Mouse (Mus musculus) layer of hippocampus, adult 8-10 months (tissue): ENCODE results near the gene Casp9. TPM values are rescaled to one million over a fixed set of nuclear protein-coding genes. Genes with fewer than 3 reads are reported as not detected.

Experiments
- DNase-seq, 2 experiments: peaks; one replicate each; pipeline ENCODE4 v3.0.0; 2022; ENCODE audit warnings: low spot score in 2 of 2
- total RNA-seq, 4 experiments: library from RNA; stranded (reverse); gene quantifications; 2 replicates each; pipeline ENCODE4 v1.2.4; 2022

Casp9 gene
- total RNA-seq, 4 experiments from 2014 or later: 22.6 to 26.0 (median 25.6) TPM

- DNase-seq: no peak
Observed at GRCm38 (mm10) chr4:141862867-141863266, 69.5 kb downstream of the Casp9 start.

GRCm38 (mm10) chr4:141863726-141864280, 70.4 kb downstream of the Casp9 start:
- no peak for DNase-seq

DNA sequence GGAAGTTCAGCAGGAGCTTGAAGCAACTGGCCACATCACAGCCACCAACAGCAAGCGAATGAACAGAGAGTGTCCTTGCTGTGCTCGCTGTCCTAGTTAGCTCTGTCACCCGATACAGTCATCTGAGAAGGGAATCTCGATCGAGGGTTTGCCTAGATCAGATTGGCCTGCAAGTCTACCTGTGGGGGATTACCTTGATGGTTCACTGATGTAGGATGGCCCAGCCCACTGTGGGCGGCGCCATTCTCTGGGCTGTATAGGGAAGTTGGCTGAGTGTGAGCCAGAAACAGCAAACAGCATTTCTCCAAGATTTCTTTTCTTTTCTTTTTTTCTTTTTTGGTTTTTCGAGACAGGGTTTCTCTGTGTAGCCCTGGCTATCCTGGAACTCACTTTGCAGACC, 71.1 kb downstream of the Casp9 start:
- DNase-seq: no peak

DNA sequence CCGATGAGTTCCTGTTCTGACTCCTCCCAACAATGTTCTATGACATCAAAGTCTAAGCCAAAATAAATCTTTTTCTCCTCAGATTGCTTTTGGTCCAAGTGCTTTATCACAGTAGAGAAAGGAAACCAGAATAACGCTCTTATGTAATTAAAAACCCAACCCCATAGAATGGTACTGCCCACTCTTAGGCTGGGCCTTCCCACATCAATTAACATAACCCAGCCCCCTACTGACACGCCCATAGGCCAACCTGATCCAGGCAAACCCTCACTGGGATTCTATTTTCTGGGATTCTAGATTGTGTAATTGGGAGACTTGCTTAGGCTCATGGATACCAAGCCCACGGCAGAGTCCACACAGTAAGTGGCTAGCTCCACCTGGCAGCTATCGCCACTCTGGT, 71.6 kb downstream of the Casp9 start:
- DNase-seq: no peak

Other genes starting within 250 kb of the Casp9 start
- 1 to 10 TPM in 2 of 4 experiments, under 1 TPM in 2; 0.39 to 4.4 (median 1.9) TPM for gene Fblim1, start 187.5 kb upstream of the Casp9 start, total RNA-seq
- under 1 TPM; 0.47 to 0.87 (median 0.54) TPM for gene Tmem82, start 175.0 kb upstream of the Casp9 start, total RNA-seq
- gene Slc25a34, start 169.8 kb upstream of the Casp9 start, total RNA-seq: 1 to 10 TPM; 2.9 to 4.5 (median 3.8) TPM
- gene Plekhm2, start 128.7 kb upstream of the Casp9 start, total RNA-seq: 10 to 100 TPM; 89.6 to 98.5 (median 95.2) TPM
- gene Rsc1a1, start 108.0 kb upstream of the Casp9 start, total RNA-seq: under 1 TPM in 2 of 4 experiments, not detected in 2; 0.43 to 0.47 TPM
- gene Ddi2, start 70.2 kb upstream of the Casp9 start, total RNA-seq: 10 to 100 TPM; 43.0 to 50.3 (median 46.2) TPM
- gene Agmat, start 46.9 kb upstream of the Casp9 start, total RNA-seq: not detected
- 10 to 100 TPM; 42.0 to 51.0 (median 44.1) TPM for gene Dnajc16, start 2.7 kb upstream of the Casp9 start, total RNA-seq
- not detected for gene Cela2a, start 32.5 kb downstream of the Casp9 start, total RNA-seq
- gene Ctrc, start 52.7 kb downstream of the Casp9 start, total RNA-seq: not detected
- gene Efhd2, start 81.3 kb downstream of the Casp9 start, total RNA-seq: 100 to 1,000 TPM; 160 to 177 (median 162) TPM
- gene Fhad1, start 221.5 kb downstream of the Casp9 start, total RNA-seq: 10 to 100 TPM in 1 of 4 experiments, 1 to 10 TPM in 3; 6.9 to 10.4 (median 9.0) TPM